16 mouse cellular contexts compared by ENCODE assay signal in genomic region chr11:113360049-113360835, GRCm38 (mm10).
"Had no signal": no experiment of that assay in that cellular context is flagged by ENCODE, and none has a peak within 500 bp of the region (broad histone marks: within the 10 kb centered on the region; RNA-seq: fewer than 3 reads in every experiment).

No protein-coding gene starts in this region.

- ATAC-seq: lung, postnatal 0 days; midbrain, embryonic 15.5 days had no signal

- H3K9ac ChIP-seq: liver, embryonic 15.5 days; midbrain, embryonic 15.5 days; neural tube, embryonic 13.5 days had no signal

- DNase-seq: kidney, adult 18-20 months; kidney, postnatal 14 days; lung, adult 2 months; lung, postnatal 36 days; retina, postnatal 1 day; right cerebral cortex, postnatal 4 days; spleen, adult 18-20 months; thymus, adult 18-20 months; thymus, postnatal 25 days had no signal

- H3K36me3 ChIP-seq: limb, embryonic 10.5 days; midbrain, embryonic 15.5 days; neural tube, embryonic 13.5 days had no signal

- H3K9me3 ChIP-seq: limb, embryonic 10.5 days; liver, embryonic 15.5 days; midbrain, embryonic 15.5 days; neural tube, embryonic 13.5 days had no signal

- H3K4me3 ChIP-seq: limb, embryonic 10.5 days; liver, embryonic 15.5 days; midbrain, embryonic 15.5 days; neural tube, embryonic 13.5 days had no signal

- H3K4me1 ChIP-seq: limb, embryonic 10.5 days; liver, embryonic 15.5 days had no signal

- H3K27ac ChIP-seq: limb, embryonic 10.5 days; liver, embryonic 15.5 days; midbrain, embryonic 15.5 days; neural tube, embryonic 13.5 days had no signal

- H3K4me2 ChIP-seq: liver, embryonic 11.5 days; liver, embryonic 15.5 days; midbrain, embryonic 11.5 days; midbrain, embryonic 15.5 days; neural tube, embryonic 13.5 days had no signal

- H3K27me3 ChIP-seq: liver, embryonic 15.5 days; midbrain, embryonic 15.5 days; neural tube, embryonic 13.5 days had no signal
